In genomic region chr14:34297634-34298033, GRCm38 (mm10) we compare ENCODE assay signal across 15 mouse cellular contexts. TPM values are rescaled to one million over a fixed set of nuclear protein-coding genes. Genes with fewer than 3 reads are reported as not detected.
DNase-seq lines count a peak whose midpoint lies in the region; ATAC-seq and TF ChIP-seq lines count a peak whose summit lies in the region.
"Had no signal": no experiment of that assay in that cellular context is flagged by ENCODE, and none has a peak within 500 bp of the region (broad histone marks: within the 10 kb centered on the region; RNA-seq: fewer than 3 reads in every experiment).

No protein-coding gene starts in this region.

- H3K9ac ChIP-seq in kidney, embryonic 15.5 days: no peak overlapping the region
- H3K9ac ChIP-seq: limb, embryonic 13.5 days had no signal

- no peaks in the 10 kb centered on the region for H3K27me3 ChIP-seq in kidney, embryonic 15.5 days
- H3K27me3 ChIP-seq: limb, embryonic 13.5 days had no signal

- H3K4me2 ChIP-seq in kidney, embryonic 15.5 days: no peak overlapping the region
- H3K4me2 ChIP-seq: limb, embryonic 13.5 days had no signal

- H3K4me3 ChIP-seq in kidney, embryonic 15.5 days (replicated peaks): no peak overlapping the region
- H3K4me3 ChIP-seq in lung, adult 2 months (replicated peaks; ENCODE audit: extremely low read depth, low read depth, low read length): no peak overlapping the region
- no peak overlapping the region for H3K4me3 ChIP-seq in brown adipose tissue, adult 24 weeks (ENCODE audit: insufficient read depth, low read depth, low read length)
- H3K4me3 ChIP-seq: limb, embryonic 13.5 days had no signal

- no peak for DNase-seq in kidney, postnatal 4 days
- DNase-seq in lung, adult 2 months: peak; percentile 23
- no peak for DNase-seq in lung, postnatal 25 days (ENCODE audit: low spot score)
- DNase-seq in cerebellum, adult 11 months: no peak
- DNase-seq in layer of hippocampus, postnatal 14 days (ENCODE audit: low spot score in 2 of 2): no peak
- DNase-seq: cerebellum, postnatal 14 days; midbrain, embryonic 14.5 days had no signal

- TF ChIP-seq POLR2A in lung, adult 2 months (IDR thresholded peaks at IDR 0.05; ENCODE audit: borderline replicate concordance, extremely low read depth, low read depth, low read length): no peak

- no peaks in the 10 kb centered on the region for H3K36me3 ChIP-seq in kidney, embryonic 15.5 days

- H3K4me1 ChIP-seq in kidney, embryonic 15.5 days: peaks cover 28% of the 10 kb centered on the region
- H3K4me1 ChIP-seq in lung, adult 2 months (ENCODE audit: control insufficient read depth, insufficient read depth, low read length): peaks cover 5% of the 10 kb centered on the region
- H3K4me1 ChIP-seq in brown adipose tissue, adult 24 weeks (ENCODE audit: control insufficient read depth, insufficient read depth, insufficient read length, low read length): peaks cover 2% of the 10 kb centered on the region
- H3K4me1 ChIP-seq: limb, embryonic 13.5 days had no signal

- H3K27ac ChIP-seq in kidney, embryonic 15.5 days: peak overlapping the region; percentile 73
- H3K27ac ChIP-seq in brown adipose tissue, adult 24 weeks (replicated peaks; ENCODE audit: low read depth, low read length): 0 out of 2 replicates have a peak overlapping the region, but pooled peaks have one; percentile 42
- H3K27ac ChIP-seq: hindbrain, postnatal 0 days; limb, embryonic 13.5 days had no signal

- no peak for TF ChIP-seq CTCF in lung, adult 2 months (IDR thresholded peaks at IDR 0.05; ENCODE audit: insufficient read depth, low read length)

- ATAC-seq in kidney, embryonic 15.5 days (replicated peaks; ENCODE audit: low FRiP score): 0 out of 2 replicates have a peak, but pooled peaks have one; percentile 37
- ATAC-seq: forebrain, embryonic 14.5 days; hindbrain, postnatal 0 days had no signal

- WGBS in kidney, embryonic 15.5 days: 32% methylated on average over 2 of the region's 2 CpGs
- 39% methylated on average over 2 of the region's 2 CpGs for WGBS in lung, adult 2 months

- no peaks in the 10 kb centered on the region for H3K9me3 ChIP-seq in kidney, embryonic 15.5 days (replicated peaks)
- H3K9me3 ChIP-seq: limb, embryonic 13.5 days had no signal

RNA-seq across cellular contexts. Expression of gene Shld2, which starts 12.7 kb away (rescaled TPM):
- 10.5 and 11.0 TPM in 2 replicates for polyA plus RNA-seq in kidney, embryonic 15.5 days (2015; fragmentation: Nextera tagmentation; extraction: Ambion mirVana)
- 2.4 and 2.7 TPM in 2 replicates for polyA plus RNA-seq in lung, adult 2 months (2012; rRNA removed)
- polyA plus RNA-seq in brown adipose tissue, adult 24 weeks (2012; ENCODE audit: insufficient read depth, insufficient read length, missing spikeins): 6.3 and 9.9 TPM in 2 replicates
- 10 to 100 TPM in 1 of 2 experiments, 1 to 10 TPM in 1; 9.7 to 14.5 TPM for total RNA-seq in layer of hippocampus, postnatal 14 days (2021)

RNA-seq across cellular contexts. Expression of gene Glud1, which starts 12.9 kb away (rescaled TPM):
- 102 and 105 TPM in 2 replicates for polyA plus RNA-seq in kidney, embryonic 15.5 days (2015; fragmentation: Nextera tagmentation; extraction: Ambion mirVana)
- 63.6 and 83.7 TPM in 2 replicates for polyA plus RNA-seq in lung, adult 2 months (2012; rRNA removed)
- 115 and 160 TPM in 2 replicates for polyA plus RNA-seq in brown adipose tissue, adult 24 weeks (2012; ENCODE audit: insufficient read depth, insufficient read length, missing spikeins)
- 100 to 1,000 TPM; 364 to 392 TPM for total RNA-seq in layer of hippocampus, postnatal 14 days (2021)

RNA-seq across cellular contexts. Expression of gene Fam25c, which starts 57.6 kb away (rescaled TPM):
- polyA plus RNA-seq in kidney, embryonic 15.5 days (2015; fragmentation: Nextera tagmentation; extraction: Ambion mirVana): 1.1 TPM in 1 of 2 replicates, not detected in the other
- polyA plus RNA-seq in lung, adult 2 months (2012; rRNA removed): 68.4 TPM in 1 of 2 replicates, not detected in the other
- polyA plus RNA-seq in brown adipose tissue, adult 24 weeks (2012; ENCODE audit: insufficient read depth, insufficient read length, missing spikeins): 2.9 TPM in 1 of 2 replicates, not detected in the other
- total RNA-seq in layer of hippocampus, postnatal 14 days (2021): not detected
- total RNA-seq: heart, postnatal 25 days; hindbrain, postnatal 0 days; layer of hippocampus, adult 8-10 months; megakaryocyte progenitor cell, adult 5-6 weeks had no signal
- polyA plus RNA-seq: forebrain, embryonic 14.5 days; hindbrain, postnatal 0 days; midbrain, embryonic 14.5 days had no signal
